Mouse (Mus musculus) heart, adult 2 months (tissue): ENCODE data around the gene Acat3. TPM values are rescaled to one million over a fixed set of nuclear protein-coding genes. Genes with fewer than 3 reads are reported as not detected.

Source experiments
- DNase-seq, 2 experiments: peaks; one replicate each; pipeline ENCODE4 v3.0.0; 2021
- H3K27ac ChIP-seq: fragments of 200-600 bp; 2 replicates; pipeline ENCODE4 v1.8.1; 2022
- H3K27me3 ChIP-seq: fragments of 200-500 bp; 2 replicates; pipeline ENCODE4 v1.6.1; 2012; ENCODE audit warnings: mild to moderate bottlenecking, low read length, inconsistent platforms, mixed read lengths; ENCODE audit not compliant: control insufficient read depth, insufficient read depth
- H3K36me3 ChIP-seq: fragments of 200-500 bp; 2 replicates; pipeline ENCODE4 v1.6.1; 2012; ENCODE audit warnings: low read length, inconsistent platforms; ENCODE audit not compliant: control insufficient read depth, insufficient read depth
- H3K4me1 ChIP-seq: fragments of 200-500 bp; 2 replicates; pipeline ENCODE4 v1.6.1; 2011; ENCODE audit warnings: low read length; ENCODE audit not compliant: control insufficient read depth, insufficient read depth
- H3K4me3 ChIP-seq: fragments of 200-600 bp; 2 replicates; pipeline ENCODE4 v1.8.1; 2022
- H3K79me2 ChIP-seq: fragments of 200-500 bp; replicated peaks from 2 replicates; pipeline ENCODE4 v1.6.1; 2012; ENCODE audit warnings: mild to moderate bottlenecking, inconsistent platforms, low read length, moderate library complexity, mixed read lengths; ENCODE audit not compliant: control insufficient read depth, insufficient read depth
- H3K9ac ChIP-seq: fragments of 200-500 bp; 2 replicates; pipeline ENCODE4 v1.6.1; 2012; ENCODE audit warnings: low read depth, mild to moderate bottlenecking, control low read depth, inconsistent platforms, low read length, mixed read lengths
- CTCF ChIP-seq: fragments of 200-600 bp; IDR thresholded peaks from 2 replicates; pipeline ENCODE4 v1.8.1; 2022; ENCODE audit warnings: antibody characterized with exemption, mild to moderate bottlenecking, moderate library complexity
- EP300 ChIP-seq: fragments of 200-500 bp; IDR thresholded peaks from 2 replicates; pipeline ENCODE4 v1.6.1; 2011; ENCODE audit warnings: low read depth, low read length, control low read depth; ENCODE audit not compliant: insufficient read depth
- POLR2A ChIP-seq: fragments of 200-500 bp; IDR thresholded peaks from 2 replicates; pipeline ENCODE4 v1.6.1; 2011; ENCODE audit warnings: mild to moderate bottlenecking, low read depth, low read length, control low read depth; ENCODE audit not compliant: insufficient read depth
- WGBS: fragments of 180-500 bp; shearing (Covaris S2); methylation state at CpG from one replicate; pipeline ENCODE4 v1.1.7; 2018; 5-methylcytosine and 5-hydroxymethylcytosine counted together
- intact Hi-C: fragments of 180-260 bp; cut with DNase I; formaldehyde crosslinking; loops from one replicate; pipeline ENCODE4 v1.15.1; 2025
- polyA plus RNA-seq: library from polyadenylated mRNA; depleted of rRNA; stranded (reverse); fragments of >200 nt; gene quantifications from 2 replicates; pipeline ENCODE4 v1.2.3, GENCODE M21; 2012
- total RNA-seq, 2 experiments: library from RNA; stranded (reverse); gene quantifications; 2 replicates each; pipeline ENCODE4 v1.2.3; 2021

Gene Acat3
- total and polyA plus RNA-seq, 3 experiments = 0.33 TPM; not detected in 2

DNA sequence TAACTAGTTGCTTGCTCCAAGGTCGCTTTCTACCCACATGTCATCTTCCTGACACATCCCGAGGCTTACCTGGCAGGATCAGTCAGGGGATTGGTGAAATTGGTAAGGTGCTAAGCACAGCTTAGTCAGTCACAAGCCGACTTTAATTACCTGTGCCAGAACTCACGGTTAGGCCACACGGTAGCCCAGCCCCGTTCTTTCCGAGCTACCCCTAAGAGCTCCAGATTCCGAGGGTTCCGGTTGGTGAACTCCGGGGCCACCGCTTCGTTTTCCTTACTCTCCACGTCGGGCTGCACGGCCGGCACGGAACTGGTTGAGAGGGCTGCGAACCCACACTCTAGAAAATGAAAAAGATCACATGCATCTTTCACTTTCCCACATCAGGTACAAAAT lies 24.9 kb downstream of the Acat3 start, which contains the start of gene Tcp1:
TSS of gene Tcp1 (plus strand) at position 214 of the 393 bp plus-strand sequence.
- Histone ChIP-seq H3K27me3 (no peaks in the 10 kb centered on the region), H3K27ac (peak within 1 kb of the TSS; percentile 93), H3K9ac (peak within 1 kb of the TSS; percentile 91), H3K79me2 (no peaks in the 10 kb centered on the region), H3K4me3 (peak within 1 kb of the TSS; percentile 86), H3K4me1 (peaks cover 2% of the 10 kb centered on the region; the same call in 1 of the 2 replicates), H3K36me3 (peaks cover 7% of the 10 kb centered on the region)
- WGBS = under 1% methylated on average over 18 of the region's 18 CpGs
- DNase-seq = no peak
- no peak for TF ChIP-seq EP300
- no peak for TF ChIP-seq POLR2A
- TF ChIP-seq CTCF = no peak
- intact Hi-C loops = loop anchor here (5.0 kb wide), 1 partner anchor 47 kb away; the partner anchor contains the start of gene Acat2

DNA sequence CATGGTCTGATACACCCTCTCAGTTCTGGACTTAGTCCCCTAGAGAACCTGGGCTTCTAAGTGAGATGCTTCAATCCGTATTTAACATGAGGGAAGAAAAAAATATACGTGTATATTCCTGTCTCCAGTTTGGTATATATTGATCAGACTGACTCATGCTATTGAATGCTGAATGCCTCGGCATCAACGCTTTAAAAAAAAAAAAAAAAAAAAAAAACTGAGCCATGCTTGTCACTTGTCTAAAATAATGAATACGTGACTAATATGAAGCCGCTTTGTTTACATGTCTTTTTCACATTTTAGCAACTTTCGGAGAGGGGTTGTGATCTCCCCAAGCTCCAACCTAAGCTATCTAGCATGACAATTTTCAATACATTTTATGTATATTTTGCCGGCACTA lies 30.0 kb downstream of the Acat3 start:
- Histone ChIP-seq H3K36me3 (no peaks in the 10 kb centered on the region), H3K4me3 (no peak overlapping the region), H3K9ac (no peak overlapping the region), H3K27ac (no peak overlapping the region), H3K79me2 (no peaks in the 10 kb centered on the region), H3K4me1 (peaks cover 1% of the 10 kb centered on the region; the same call in 1 of the 2 replicates), H3K27me3 (no peaks in the 10 kb centered on the region)
- DNase-seq = no peak
- WGBS = 85% methylated on average over 8 of the region's 8 CpGs
- intact Hi-C loops = no loop called here
- TF ChIP-seq CTCF (no peak), EP300 (no peak), POLR2A (no peak)

DNA sequence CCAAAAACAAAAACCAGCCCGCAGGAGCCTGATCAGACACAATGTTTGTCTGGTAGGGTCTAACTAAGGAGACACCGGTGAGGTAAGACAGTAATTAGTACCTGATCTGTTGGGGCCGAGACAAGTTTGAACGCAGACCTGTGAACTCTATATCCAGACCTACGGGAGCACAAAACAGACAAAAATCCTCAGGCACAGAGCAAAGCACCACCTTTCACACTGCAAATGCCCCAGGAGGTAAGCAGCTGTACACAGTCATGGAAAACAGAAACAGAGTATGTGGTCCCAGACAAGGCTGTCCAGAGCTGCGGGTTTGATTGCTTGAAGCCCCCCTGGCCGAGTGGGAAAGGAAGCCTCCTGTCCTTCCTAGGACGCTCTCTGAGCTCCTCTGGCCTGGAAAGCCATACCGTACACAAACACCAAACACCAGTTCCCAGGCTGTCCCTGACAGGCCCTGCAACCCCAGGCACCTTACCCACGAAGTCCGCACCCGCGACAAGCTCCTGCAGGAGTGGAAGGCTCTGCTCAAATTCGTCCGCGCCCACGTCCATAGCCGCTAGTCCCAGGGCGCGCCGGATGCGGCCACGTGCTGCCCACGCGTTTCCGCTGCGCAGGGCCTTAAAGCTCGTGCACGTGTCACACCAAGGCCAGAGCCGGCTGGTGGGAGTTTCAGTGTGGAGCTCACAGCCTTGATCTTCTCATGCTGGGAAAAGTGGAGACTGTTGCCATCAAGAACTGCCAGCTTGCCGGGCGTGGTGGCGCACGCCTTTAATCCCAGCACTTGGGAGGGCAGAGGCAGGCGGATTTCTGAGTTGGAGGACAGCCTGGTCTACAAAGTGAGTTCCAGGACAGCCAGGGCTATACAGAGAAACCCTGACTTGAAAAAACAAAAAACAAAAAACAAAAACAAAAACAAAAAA lies 30.8 kb downstream of the Acat3 start, which contains the start of gene Pnldc1:
TSS of gene Pnldc1 (minus strand) at position 870 of the 920 bp plus-strand sequence.
- WGBS = 73% methylated on average over 35 of the region's 35 CpGs
- no peak within 1 kb of the TSS for H3K4me3 ChIP-seq
- no peak for TF ChIP-seq CTCF
- no peak for TF ChIP-seq EP300
- TF ChIP-seq POLR2A = no peak
- H3K79me2 ChIP-seq = no peaks in the 10 kb centered on the region
- H3K27me3 ChIP-seq = no peaks in the 10 kb centered on the region
- no peaks in the 10 kb centered on the region for H3K36me3 ChIP-seq
- no peak within 1 kb of the TSS for H3K27ac ChIP-seq
- DNase-seq = no peak
- H3K4me1 ChIP-seq = no peaks in the 10 kb centered on the region
- no peak within 1 kb of the TSS for H3K9ac ChIP-seq
- intact Hi-C loops = no loop called here

DNA sequence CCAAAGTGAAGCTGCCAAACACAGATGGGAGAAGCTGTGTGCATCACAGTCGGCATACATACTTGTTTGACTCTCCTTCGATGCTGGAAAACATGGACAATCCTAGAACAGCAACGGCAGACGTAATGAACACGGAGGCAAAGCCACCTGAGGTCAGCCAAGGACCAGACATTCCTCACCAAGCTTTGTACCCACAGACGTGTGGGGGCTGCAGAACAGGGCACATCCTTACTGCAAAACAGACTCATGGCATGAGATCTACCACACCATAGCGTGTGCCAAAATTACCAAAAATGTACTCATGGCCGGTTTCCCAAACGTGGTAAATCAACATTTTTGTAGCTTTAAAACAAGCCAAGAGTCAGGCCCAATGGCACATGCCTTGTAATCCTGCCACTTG lies 34.0 kb downstream of the Acat3 start:
- Histone ChIP-seq H3K9ac (no peak overlapping the region), H3K27ac (no peak overlapping the region), H3K36me3 (no peaks in the 10 kb centered on the region), H3K27me3 (no peaks in the 10 kb centered on the region), H3K79me2 (no peaks in the 10 kb centered on the region), H3K4me1 (no peaks in the 10 kb centered on the region), H3K4me3 (no peak overlapping the region)
- TF ChIP-seq POLR2A (no peak), EP300 (no peak), CTCF (no peak)
- intact Hi-C loops = no loop called here
- WGBS = 88% methylated on average over 9 of the region's 9 CpGs
- no peak for DNase-seq

DNA sequence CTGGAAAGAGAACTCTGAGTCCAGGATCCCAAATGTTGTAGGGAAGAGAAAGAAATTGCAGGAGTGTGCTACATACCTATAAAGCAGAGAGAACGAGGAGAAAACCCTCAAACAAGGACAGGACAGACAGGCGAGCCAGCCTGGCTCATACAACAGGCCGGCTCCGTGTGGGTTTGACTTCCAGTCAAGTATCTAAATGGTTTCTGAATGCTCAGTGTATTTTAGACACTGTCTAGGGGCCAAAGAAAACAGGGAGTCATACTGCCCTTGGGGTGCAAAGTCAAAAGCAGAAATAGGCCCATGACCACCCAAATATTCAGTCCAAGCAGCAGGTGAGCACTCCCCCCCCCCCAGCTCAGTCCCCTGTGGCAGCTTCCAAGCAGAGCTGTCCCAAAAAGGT lies 34.6 kb downstream of the Acat3 start:
- Histone ChIP-seq H3K36me3 (no peaks in the 10 kb centered on the region), H3K9ac (no peak overlapping the region), H3K27ac (no peak overlapping the region), H3K79me2 (no peaks in the 10 kb centered on the region), H3K27me3 (no peaks in the 10 kb centered on the region), H3K4me1 (no peaks in the 10 kb centered on the region), H3K4me3 (no peak overlapping the region)
- intact Hi-C loops = no loop called here
- no peak for TF ChIP-seq EP300
- no peak for TF ChIP-seq CTCF
- TF ChIP-seq POLR2A = no peak
- no peak for DNase-seq
- 83% methylated on average over 4 of the region's 4 CpGs for WGBS

DNA sequence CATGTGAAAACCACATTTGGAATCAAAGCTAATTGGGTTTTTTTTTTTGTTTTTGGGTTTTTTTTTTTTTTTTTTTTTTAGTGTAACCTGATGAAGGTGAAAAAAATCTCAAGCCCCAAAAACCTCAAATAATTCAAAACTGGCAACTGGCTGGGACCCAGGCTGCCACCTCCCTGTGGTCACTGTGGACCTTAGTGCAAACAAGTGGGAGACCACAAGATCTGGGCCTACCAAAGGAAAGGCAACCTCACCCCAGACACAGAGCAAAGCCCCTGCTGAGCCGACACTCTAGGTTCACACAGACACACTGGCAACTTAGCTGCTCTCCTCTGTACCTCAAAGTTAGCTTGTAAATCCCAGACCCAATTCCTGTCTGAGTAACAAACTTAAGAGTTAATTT lies 36.1 kb downstream of the Acat3 start:
- TF ChIP-seq EP300 (no peak), POLR2A (no peak)

More for the DNA sequence above, 36.1 kb downstream of the Acat3 start:
- DNase-seq = no peak
- H3K36me3 ChIP-seq = no peaks in the 10 kb centered on the region
- no peaks in the 10 kb centered on the region for H3K4me1 ChIP-seq
- no peak overlapping the region for H3K4me3 ChIP-seq
- intact Hi-C loops = no loop called here
- H3K27ac ChIP-seq = no peak overlapping the region
- no peak overlapping the region for H3K9ac ChIP-seq
- H3K27me3 ChIP-seq = no peaks in the 10 kb centered on the region
- no peaks in the 10 kb centered on the region for H3K79me2 ChIP-seq
- 84% methylated on average over 1 of the region's 1 CpGs for WGBS
